Mouse (Mus musculus) stomach, embryonic 14.5 days (tissue): Measurements from ENCODE around the gene Egfl7. TPM values are rescaled to one million over a fixed set of nuclear protein-coding genes. Genes with fewer than 3 reads are reported as not detected.

Experiments
- ATAC-seq: fragments of 200-750 bp; cut with Nextera tagmentation; 2 replicates; pipeline ENCODE4 v1.8.0; 2017; ENCODE audit warnings: low read depth, moderate TSS enrichment; ENCODE audit not compliant: insufficient number of reproducible peaks, insufficient read depth, low FRiP score
- H3K27ac ChIP-seq: fragments of 300-500 bp; sonication (generic); 2 replicates; pipeline ENCODE4 v1.5.1; 2014; ENCODE audit warnings: mild to moderate bottlenecking, low read length, moderate library complexity, mixed read lengths
- H3K27me3 ChIP-seq: fragments of 300-500 bp; sonication (generic); 2 replicates; pipeline ENCODE4 v1.6.1; 2014; ENCODE audit warnings: low read length, control low read depth, mixed read lengths; ENCODE audit not compliant: control insufficient read depth, insufficient read depth
- H3K36me3 ChIP-seq: fragments of 300-500 bp; sonication (generic); 2 replicates; pipeline ENCODE4 v1.6.1; 2014; ENCODE audit warnings: mild to moderate bottlenecking, control low read depth, low read length, moderate library complexity, mixed read lengths; ENCODE audit not compliant: control insufficient read depth, insufficient read depth
- H3K4me1 ChIP-seq: fragments of 300-500 bp; sonication (generic); 2 replicates; pipeline ENCODE4 v1.6.1; 2014; ENCODE audit warnings: low read length, control low read depth, mixed read lengths; ENCODE audit not compliant: control insufficient read depth, insufficient read depth
- H3K4me2 ChIP-seq: fragments of 300-500 bp; sonication (generic); replicated peaks from 2 replicates; pipeline ENCODE4 v1.6.1; 2014; ENCODE audit warnings: low read depth, low read length, control low read depth
- H3K4me3 ChIP-seq: fragments of 300-500 bp; sonication (generic); 2 replicates; pipeline ENCODE4 v1.5.1; 2014; ENCODE audit warnings: low read depth, low read length, control low read depth
- H3K9ac ChIP-seq: fragments of 300-500 bp; sonication (generic); replicated peaks from 2 replicates; pipeline ENCODE4 v1.6.1; 2014; ENCODE audit warnings: low read depth, mild to moderate bottlenecking, control low read depth, low read length, moderate library complexity, mixed read lengths
- H3K9me3 ChIP-seq: fragments of 300-500 bp; sonication (generic); 2 replicates; pipeline ENCODE4 v1.6.1; 2016; ENCODE audit warnings: low read depth, low read length, control low read depth; ENCODE audit not compliant: control insufficient read depth
- WGBS: fragments of 180-500 bp; shearing (Covaris S2); extraction: QIAGEN DNeasy Blood & Tissue Kit; methylation state at CpG from one replicate; pipeline ENCODE4 v1.1.7; 2014; 5-methylcytosine and 5-hydroxymethylcytosine counted together
- polyA plus RNA-seq: library from polyadenylated mRNA; unstranded; fragments of >200 nt; fragmentation: Nextera tagmentation; extraction: Ambion mirVana; gene quantifications from 2 replicates; pipeline ENCODE4 v1.2.1, GENCODE M21; 2014

Gene Egfl7
- polyA plus RNA-seq, 1 experiment from 2014 or later: 113 TPM

- Histone ChIP-seq H3K9me3 (no peaks in the 10 kb centered on the region), H3K4me2 (peak within 1 kb of the TSS; percentile 76), H3K36me3 (no peaks in the 10 kb centered on the region), H3K4me1 (peaks cover 28% of the 10 kb centered on the region; the same call in 1 of the 2 replicates), H3K9ac (peak within 1 kb of the TSS; percentile 77), H3K27me3 (no peaks in the 10 kb centered on the region), H3K27ac (peak within 1 kb of the TSS; percentile 78), H3K4me3 (peak within 1 kb of the TSS; percentile 67)
- ATAC-seq: peak; percentile 90
- WGBS: 1% methylated on average over 87 of the region's 103 CpGs
Observed at GRCm38 (mm10) chr2:26603720-26604671, 24.2 kb downstream of the Egfl7 start, which contains the start of gene Agpat2. Gene Agpat2 (minus strand): TSS chr2:26604417.

DNA sequence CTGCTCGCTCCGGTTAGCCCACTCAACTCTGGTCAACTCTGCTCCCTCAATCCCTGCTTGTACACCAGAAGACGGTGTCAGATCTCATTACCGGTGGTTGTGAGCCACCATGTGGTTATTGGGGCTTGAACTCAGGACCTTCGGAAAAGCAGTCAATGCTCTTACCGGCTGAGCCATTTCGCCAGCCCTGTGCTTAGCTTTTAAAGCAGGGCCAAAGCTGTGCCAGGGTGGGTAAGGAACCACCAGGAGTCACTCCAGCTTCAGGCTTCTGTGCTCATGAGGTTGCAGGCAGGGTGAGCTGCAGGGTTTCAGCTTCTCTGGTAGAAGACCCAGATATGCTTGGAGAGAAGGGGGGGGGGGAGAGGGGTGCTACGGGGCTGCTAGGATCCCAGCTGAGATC, 25.5 kb downstream of the Egfl7 start:
- no peaks in the 10 kb centered on the region for H3K27me3 ChIP-seq
- H3K27ac ChIP-seq: no peak overlapping the region
- WGBS: 79% methylated on average over 8 of the region's 8 CpGs
- H3K4me2 ChIP-seq: no peak overlapping the region
- H3K4me1 ChIP-seq: peaks cover 28% of the 10 kb centered on the region; the same call in 1 of the 2 replicates
- H3K9ac ChIP-seq: no peak overlapping the region
- no peaks in the 10 kb centered on the region for H3K36me3 ChIP-seq
- ATAC-seq: no peak
- H3K9me3 ChIP-seq: no peaks in the 10 kb centered on the region
- H3K4me3 ChIP-seq: no peak overlapping the region

GRCm38 (mm10) chr2:26606579-26606978, 26.8 kb downstream of the Egfl7 start:
- Histone ChIP-seq H3K4me2 (no peak overlapping the region), H3K27ac (peak overlapping the region; percentile 82), H3K4me3 (no peak overlapping the region), H3K9ac (no peak overlapping the region), H3K36me3 (no peaks in the 10 kb centered on the region), H3K27me3 (no peaks in the 10 kb centered on the region), H3K4me1 (peaks cover 28% of the 10 kb centered on the region; the same call in 1 of the 2 replicates), H3K9me3 (no peaks in the 10 kb centered on the region)
- no peak for ATAC-seq
- 72% methylated on average over 3 of the region's 3 CpGs for WGBS

DNA sequence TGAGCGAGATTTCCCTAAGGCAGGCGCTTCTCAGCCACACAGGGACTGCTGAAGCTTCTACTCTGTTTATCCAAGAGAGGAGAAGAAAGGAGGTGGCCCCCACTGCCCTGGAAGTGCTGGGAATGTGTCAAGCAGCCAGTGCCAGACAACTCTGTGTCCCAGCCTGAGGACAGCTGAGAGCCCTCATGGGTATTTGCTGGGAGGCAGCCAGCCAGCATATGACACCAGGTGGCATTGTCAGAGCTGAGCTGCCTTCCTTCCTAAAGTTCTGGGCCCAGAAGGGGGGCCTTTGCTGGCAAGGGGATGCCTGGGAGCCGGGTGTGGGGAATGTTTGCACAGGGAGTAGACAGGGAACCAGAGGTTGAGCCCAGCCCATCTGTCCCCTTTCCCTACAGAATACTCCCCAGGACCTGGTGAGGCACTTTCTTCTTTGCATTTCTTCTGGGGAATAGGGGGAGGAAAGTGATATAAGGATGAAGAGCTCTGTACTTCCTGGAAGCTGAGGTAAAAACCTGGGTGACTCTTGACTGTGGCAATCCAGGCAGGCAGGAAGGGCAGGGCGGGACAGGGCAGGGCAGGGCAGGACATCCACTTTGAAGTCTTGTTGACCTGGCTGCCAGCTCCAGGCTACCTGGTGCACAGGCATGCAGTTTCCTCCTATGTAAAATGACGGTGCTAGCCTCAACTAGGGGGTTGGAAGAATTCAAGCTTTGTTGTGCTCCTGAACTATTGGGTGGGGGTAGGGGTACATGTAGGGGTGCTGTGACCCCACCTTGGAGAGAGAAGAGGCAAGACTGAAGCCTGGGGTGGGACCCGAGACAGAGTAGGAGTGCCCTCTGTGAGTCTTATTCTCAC, 27.5 kb downstream of the Egfl7 start:
- no peaks in the 10 kb centered on the region for H3K27me3 ChIP-seq
- H3K36me3 ChIP-seq: no peaks in the 10 kb centered on the region
- peaks cover 28% of the 10 kb centered on the region; the same call in 1 of the 2 replicates for H3K4me1 ChIP-seq
- no peak overlapping the region for H3K4me2 ChIP-seq
- H3K27ac ChIP-seq: peak overlapping the region; percentile 82
- 37% methylated on average over 6 of the region's 6 CpGs for WGBS
- ATAC-seq: no peak
- no peak overlapping the region for H3K9ac ChIP-seq
- no peak overlapping the region for H3K4me3 ChIP-seq
- H3K9me3 ChIP-seq: no peaks in the 10 kb centered on the region

- peaks cover 19% of the 10 kb centered on the region; the same call in 1 of the 2 replicates for H3K4me1 ChIP-seq
- no peaks in the 10 kb centered on the region for H3K27me3 ChIP-seq
- no peak overlapping the region for H3K9ac ChIP-seq
- H3K9me3 ChIP-seq: no peaks in the 10 kb centered on the region
- H3K36me3 ChIP-seq: no peaks in the 10 kb centered on the region
- no peak overlapping the region for H3K4me3 ChIP-seq
- H3K27ac ChIP-seq: no peak overlapping the region
- no peak for ATAC-seq
- H3K4me2 ChIP-seq: no peak overlapping the region
Observed at GRCm38 (mm10) chr2:26608781-26609180, 29.0 kb downstream of the Egfl7 start.

- Histone ChIP-seq H3K9ac (no peak overlapping the region), H3K27ac (no peak overlapping the region), H3K9me3 (no peaks in the 10 kb centered on the region), H3K36me3 (no peaks in the 10 kb centered on the region), H3K27me3 (no peaks in the 10 kb centered on the region), H3K4me1 (peaks cover 19% of the 10 kb centered on the region; the same call in 1 of the 2 replicates), H3K4me3 (no peak overlapping the region), H3K4me2 (no peak overlapping the region)
- no peak for ATAC-seq
Observed at GRCm38 (mm10) chr2:26609261-26609661, 29.4 kb downstream of the Egfl7 start.

DNA sequence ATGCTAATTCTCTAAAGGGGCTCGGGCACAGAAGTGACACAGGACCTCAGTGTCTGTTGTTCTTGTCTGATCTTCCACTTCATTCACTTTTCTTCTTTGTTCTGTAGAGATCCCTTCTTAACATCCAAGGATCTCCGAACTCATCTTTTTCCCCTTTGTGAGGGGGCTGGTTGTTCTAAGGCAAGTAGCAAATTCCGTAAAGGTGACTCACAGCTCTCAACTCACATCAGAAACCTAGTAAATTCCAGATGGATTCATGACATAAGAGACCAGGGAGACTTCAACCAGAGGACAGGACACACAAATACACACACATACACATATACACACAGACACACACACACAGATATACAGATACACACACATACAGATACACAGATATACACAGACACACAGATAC, 30.7 kb downstream of the Egfl7 start:
- no peak overlapping the region for H3K9ac ChIP-seq
- H3K9me3 ChIP-seq: no peaks in the 10 kb centered on the region
- H3K4me3 ChIP-seq: no peak overlapping the region
- WGBS: 79% methylated on average over 3 of the region's 3 CpGs
- H3K4me2 ChIP-seq: no peak overlapping the region
- no peaks in the 10 kb centered on the region for H3K27me3 ChIP-seq
- no peak overlapping the region for H3K27ac ChIP-seq
- no peak for ATAC-seq
- H3K36me3 ChIP-seq: no peaks in the 10 kb centered on the region
- H3K4me1 ChIP-seq: peaks cover 15% of the 10 kb centered on the region; the same call in 1 of the 2 replicates

DNA sequence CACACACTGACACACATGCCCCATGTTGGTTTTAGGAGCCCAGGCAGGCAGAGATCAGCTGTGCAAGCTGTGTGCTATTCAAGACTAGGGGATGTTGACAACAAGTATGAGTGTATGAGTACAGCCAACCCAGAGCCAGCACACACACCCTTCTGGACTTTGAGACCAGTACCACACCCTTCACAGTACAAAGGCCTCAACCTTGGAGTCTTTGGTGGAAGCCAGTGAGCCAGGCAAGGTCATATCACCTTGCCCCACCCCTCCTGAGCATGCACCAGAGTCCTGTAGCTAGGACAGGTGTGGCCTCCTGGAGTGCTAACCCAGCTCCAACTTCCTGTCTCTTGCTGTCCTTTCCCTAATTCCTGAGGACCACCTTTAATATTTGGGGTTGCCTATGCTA, 31.2 kb downstream of the Egfl7 start:
- no peaks in the 10 kb centered on the region for H3K36me3 ChIP-seq
- no peak overlapping the region for H3K27ac ChIP-seq
- H3K27me3 ChIP-seq: no peaks in the 10 kb centered on the region
- ATAC-seq: peak; percentile 79
- no peak overlapping the region for H3K9ac ChIP-seq
- no peak overlapping the region for H3K4me2 ChIP-seq
- H3K4me3 ChIP-seq: no peak overlapping the region
- H3K9me3 ChIP-seq: no peaks in the 10 kb centered on the region
- peaks cover 15% of the 10 kb centered on the region; the same call in 1 of the 2 replicates for H3K4me1 ChIP-seq
